Mouse (Mus musculus) lung, postnatal 10 days (tissue): ENCODE data around the gene Pard3b.

Experiments
- DNase-seq: peaks from one replicate; pipeline ENCODE4 v3.0.0; 2021

Gene Pard3b

GRCm38 (mm10) chr1:61638347-61639111, at the start of gene Pard3b:
Gene Pard3b (plus strand): TSS chr1:61638824.
- DNase-seq: peak; percentile 79

- DNase-seq: no peak
Observed at GRCm38 (mm10) chr1:61616176-61616575, 22.4 kb upstream of the Pard3b start.

GRCm38 (mm10) chr1:61620651-61621050, 18.0 kb upstream of the Pard3b start:
- DNase-seq: no peak

GRCm38 (mm10) chr1:61629857-61630256, 8.8 kb upstream of the Pard3b start:
- no peak for DNase-seq

- peak; percentile 19 for DNase-seq
Observed at GRCm38 (mm10) chr1:61639114-61640093, 780 bp downstream of the Pard3b start.

- DNase-seq: no peak
Observed at GRCm38 (mm10) chr1:61641880-61642279, 3.3 kb downstream of the Pard3b start.

- DNase-seq: no peak
Observed at GRCm38 (mm10) chr1:61645062-61645461, 6.4 kb downstream of the Pard3b start.

GRCm38 (mm10) chr1:61649964-61650363, 11.3 kb downstream of the Pard3b start:
- DNase-seq: no peak

GRCm38 (mm10) chr1:61651454-61652271, 13.0 kb downstream of the Pard3b start:
- DNase-seq: no peak

- DNase-seq: no peak
Observed at GRCm38 (mm10) chr1:61657760-61658159, 19.1 kb downstream of the Pard3b start.

- no peak for DNase-seq
Observed at GRCm38 (mm10) chr1:61659931-61660330, 21.3 kb downstream of the Pard3b start.

GRCm38 (mm10) chr1:61685221-61685814, 46.7 kb downstream of the Pard3b start:
- no peak for DNase-seq

- no peak for DNase-seq
Observed at GRCm38 (mm10) chr1:61685921-61686320, 47.3 kb downstream of the Pard3b start.

GRCm38 (mm10) chr1:61688301-61688700, 49.7 kb downstream of the Pard3b start:
- DNase-seq: no peak

- no peak for DNase-seq
Observed at GRCm38 (mm10) chr1:61698462-61699218, 60.0 kb downstream of the Pard3b start.

- no peak for DNase-seq
Observed at GRCm38 (mm10) chr1:61709812-61710211, 71.2 kb downstream of the Pard3b start.

GRCm38 (mm10) chr1:61711523-61711922, 72.9 kb downstream of the Pard3b start:
- no peak for DNase-seq

- DNase-seq: no peak
Observed at GRCm38 (mm10) chr1:61729654-61730053, 91.0 kb downstream of the Pard3b start.

- DNase-seq: no peak
Observed at GRCm38 (mm10) chr1:61736550-61736949, 97.9 kb downstream of the Pard3b start.

- no peak for DNase-seq
Observed at GRCm38 (mm10) chr1:61742831-61743230, 104.2 kb downstream of the Pard3b start.

- no peak for DNase-seq
Observed at GRCm38 (mm10) chr1:61747481-61747880, 108.9 kb downstream of the Pard3b start.

GRCm38 (mm10) chr1:61751008-61751407, 112.4 kb downstream of the Pard3b start:
- DNase-seq: no peak
